ENCODE assay signal across 11 mouse cellular contexts in the genomic region with DNA sequence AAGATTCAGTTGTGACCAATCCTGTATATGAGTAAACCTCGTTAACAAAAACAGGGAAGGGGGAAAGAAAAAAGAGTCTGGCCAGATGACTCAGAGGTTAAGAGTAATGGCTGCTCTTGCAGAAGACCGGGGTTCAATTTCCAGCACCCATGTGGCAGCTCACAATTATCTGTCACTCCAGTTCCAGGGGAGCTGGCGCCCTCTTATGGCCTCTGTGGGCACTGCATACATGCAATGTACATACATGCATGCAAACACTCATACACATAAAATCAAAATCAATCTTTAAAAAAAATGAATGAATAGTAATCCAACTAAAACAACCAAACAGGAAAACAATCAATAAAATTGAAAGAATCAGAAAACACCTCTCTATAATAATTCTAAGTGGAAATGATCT. TPM values are rescaled to one million over a fixed set of nuclear protein-coding genes. Genes with fewer than 3 reads are reported as not detected.
DNase-seq lines count a peak whose midpoint lies in the region; ATAC-seq and TF ChIP-seq lines count a peak whose summit lies in the region.
"Had no signal": no experiment of that assay in that cellular context is flagged by ENCODE, and none has a peak within 500 bp of the region (broad histone marks: within the 10 kb centered on the region; RNA-seq: fewer than 3 reads in every experiment).

No protein-coding gene starts in this region.

- peak; percentile 41; the same call in 1 of the 2 replicates for TF ChIP-seq CTCF in intestine, postnatal 0 days (IDR thresholded peaks at IDR 0.05; ENCODE audit: low read depth)
- TF ChIP-seq CTCF in testis, adult 2 months (IDR thresholded peaks at IDR 0.05; ENCODE audit: control insufficient read depth, insufficient read depth, insufficient replicate concordance, low read depth, low read length) = peak; percentile 75; the same call in 1 of the 2 replicates
- peak; percentile 60 for TF ChIP-seq CTCF in Patski (IDR thresholded peaks at IDR 0.05)

- WGBS in intestine, postnatal 0 days = 73% methylated on average over 3 of the region's 3 CpGs
- WGBS in intestine, embryonic 16.5 days = 69% methylated on average over 3 of the region's 3 CpGs
- 73% methylated on average over 3 of the region's 3 CpGs for WGBS in limb, embryonic 10.5 days
- WGBS in hindbrain, embryonic 10.5 days = 74% methylated on average over 3 of the region's 3 CpGs

- H3K9me3 ChIP-seq in intestine, postnatal 0 days (ENCODE audit: control insufficient read depth) = no peaks in the 10 kb centered on the region
- peaks cover 5% of the 10 kb centered on the region for H3K9me3 ChIP-seq in intestine, embryonic 16.5 days (ENCODE audit: control insufficient read depth, low read length)
- 0 out of 2 replicates have a peak, but pooled peaks cover 3% of the 10 kb centered on the region for H3K9me3 ChIP-seq in limb, embryonic 10.5 days (replicated peaks)
- peaks cover 7% of the 10 kb centered on the region for H3K9me3 ChIP-seq in hindbrain, embryonic 10.5 days

- H3K36me3 ChIP-seq in intestine, postnatal 0 days (ENCODE audit: control insufficient read depth, insufficient read depth) = no peaks in the 10 kb centered on the region
- H3K36me3 ChIP-seq in intestine, embryonic 16.5 days (ENCODE audit: control insufficient read depth, insufficient read depth, low read length) = no peaks in the 10 kb centered on the region
- no peaks in the 10 kb centered on the region for H3K36me3 ChIP-seq in testis, adult 2 months (ENCODE audit: control insufficient read depth, insufficient read depth, low read length)
- H3K36me3 ChIP-seq in splenic B cell, adult 2 months (ENCODE audit: control insufficient read depth, insufficient read depth, low read length, poor library complexity, severe bottlenecking) = no peaks in the 10 kb centered on the region
- H3K36me3 ChIP-seq in limb, embryonic 10.5 days = no peaks in the 10 kb centered on the region
- H3K36me3 ChIP-seq in hindbrain, embryonic 10.5 days = no peaks in the 10 kb centered on the region

- H3K27ac ChIP-seq in intestine, postnatal 0 days (ENCODE audit: low read depth, low read length) = no peak overlapping the region
- H3K27ac ChIP-seq in intestine, embryonic 16.5 days (ENCODE audit: low read length) = no peak overlapping the region
- H3K27ac ChIP-seq in testis, adult 2 months (ENCODE audit: control insufficient read depth, insufficient read depth, low read depth, low read length) = no peak overlapping the region
- no peak overlapping the region for H3K27ac ChIP-seq in limb, embryonic 10.5 days
- H3K27ac ChIP-seq in hindbrain, embryonic 10.5 days = no peak overlapping the region

- POLR2A ChIA-PET in Patski (lab: Charles Lee) = interaction anchor here (0.6 kb wide), 1 partner anchor 25 kb away, joined by 5 read pairs; no protein-coding TSS in a partner anchor

- H3K27me3 ChIP-seq in intestine, postnatal 0 days (replicated peaks; ENCODE audit: control insufficient read depth, insufficient read depth, low read length) = no peaks in the 10 kb centered on the region
- no peaks in the 10 kb centered on the region for H3K27me3 ChIP-seq in intestine, embryonic 16.5 days (replicated peaks; ENCODE audit: control insufficient read depth, insufficient read depth, low read length)
- H3K27me3 ChIP-seq in testis, adult 2 months (ENCODE audit: control insufficient read depth, insufficient read depth, low read length) = no peaks in the 10 kb centered on the region
- H3K27me3 ChIP-seq in Patski = no peaks in the 10 kb centered on the region
- no peaks in the 10 kb centered on the region for H3K27me3 ChIP-seq in splenic B cell, adult 2 months (ENCODE audit: control insufficient read depth, insufficient read depth, low read length, poor library complexity, severe bottlenecking)
- no peaks in the 10 kb centered on the region for H3K27me3 ChIP-seq in limb, embryonic 10.5 days (ENCODE audit: low read depth, poor library complexity, severe bottlenecking)
- H3K27me3 ChIP-seq in hindbrain, embryonic 10.5 days (ENCODE audit: insufficient read depth, poor library complexity, severe bottlenecking) = no peaks in the 10 kb centered on the region

- no peak overlapping the region for H3K4me2 ChIP-seq in intestine, postnatal 0 days (replicated peaks; ENCODE audit: low read depth)
- no peak overlapping the region for H3K4me2 ChIP-seq in intestine, embryonic 16.5 days (ENCODE audit: low read depth, low read length)

- DNase-seq in testis, postnatal 14 days (ENCODE audit: low spot score) = no peak
- DNase-seq in Patski (ENCODE audit: low read depth, low spot score) = no peak
- peak; percentile 11 for DNase-seq in splenic B cell, adult 2 months (ENCODE audit: low read depth, low spot score)
- DNase-seq in limb, embryonic 10.5 days (ENCODE audit: low spot score) = no peak
- no peak for DNase-seq in hindbrain, embryonic 10.5 days (ENCODE audit: low spot score)
- DNase-seq: left cerebral cortex, postnatal 4 days; right cerebral cortex, adult 18-20 months had no signal

- TF ChIP-seq POLR2A in testis, adult 2 months (IDR thresholded peaks at IDR 0.05; ENCODE audit: control insufficient read depth, low read depth, low read length) = no peak

- no peak overlapping the region for H3K9ac ChIP-seq in intestine, postnatal 0 days (ENCODE audit: low read depth, low read length)
- no peak overlapping the region for H3K9ac ChIP-seq in intestine, embryonic 16.5 days (ENCODE audit: low read depth, low read length)

- H3K4me3 ChIP-seq in intestine, postnatal 0 days (ENCODE audit: low read depth, low read length) = no peak overlapping the region
- H3K4me3 ChIP-seq in intestine, embryonic 16.5 days (ENCODE audit: low read length) = no peak overlapping the region
- H3K4me3 ChIP-seq in testis, adult 2 months (ENCODE audit: control insufficient read depth, low read depth, low read length) = no peak overlapping the region
- H3K4me3 ChIP-seq in limb, embryonic 10.5 days = no peak overlapping the region
- no peak overlapping the region for H3K4me3 ChIP-seq in hindbrain, embryonic 10.5 days
- H3K4me3 ChIP-seq: myocyte had no signal

- in situ Hi-C loops in Patski (cut with MboI; ENCODE audit: low pct_unique_long_range_greater_than_20kb) = loop anchor here (5.0 kb wide), 2 partner anchors 80 to 190 kb away; a partner anchor contains a TSS

- ATAC-seq in intestine, postnatal 0 days = no peak
- no peak for ATAC-seq in intestine, embryonic 16.5 days
- no peak for ATAC-seq in Patski

- no peaks in the 10 kb centered on the region for H3K4me1 ChIP-seq in intestine, postnatal 0 days (replicated peaks; ENCODE audit: control insufficient read depth, insufficient read depth, low read length)
- no peaks in the 10 kb centered on the region for H3K4me1 ChIP-seq in intestine, embryonic 16.5 days (ENCODE audit: control insufficient read depth, insufficient read depth, low read length)
- H3K4me1 ChIP-seq in testis, adult 2 months (ENCODE audit: control insufficient read depth, insufficient read depth, low read length) = no peaks in the 10 kb centered on the region
- no peaks in the 10 kb centered on the region for H3K4me1 ChIP-seq in limb, embryonic 10.5 days
- no peaks in the 10 kb centered on the region; the same call in 1 of the 2 replicates for H3K4me1 ChIP-seq in hindbrain, embryonic 10.5 days (replicated peaks)

- CTCF ChIA-PET in Patski (lab: Charles Lee) = no interaction called here

RNA-seq across cellular contexts. Expression of a gene that starts 33.9 kb away (rescaled TPM):
- 0.16 and 0.23 TPM in 2 replicates for polyA plus RNA-seq in intestine, postnatal 0 days (2015; fragmentation: Nextera tagmentation; extraction: Ambion mirVana)
- polyA plus RNA-seq in intestine, embryonic 16.5 days (2015; fragmentation: Nextera tagmentation; extraction: Ambion mirVana) = 0.89 and 1.0 TPM in 2 replicates
- polyA plus RNA-seq in testis, adult 2 months (2012; rRNA removed) = 1.9 and 2.8 TPM in 2 replicates
- 0.06 TPM for polyA plus RNA-seq in Patski (2021)
- 0.11 and 0.13 TPM in 2 replicates for polyA plus RNA-seq in limb, embryonic 10.5 days (2016; fragmentation: Nextera tagmentation; extraction: Ambion mirVana)
- 0.15 TPM in 1 of 2 replicates, not detected in the other for polyA plus RNA-seq in hindbrain, embryonic 10.5 days (2016; fragmentation: Nextera tagmentation; extraction: Ambion mirVana)
